ENCODE assay signal across 14 mouse cellular contexts in genomic region chr1:170498645-170499044, GRCm38 (mm10).
"Had no signal": no experiment of that assay in that cellular context is flagged by ENCODE, and none has a peak within 500 bp of the region (broad histone marks: within the 10 kb centered on the region; RNA-seq: fewer than 3 reads in every experiment).

No protein-coding gene starts in this region.

- ATAC-seq: liver, embryonic 12.5 days had no signal

- H3K27ac ChIP-seq: left cerebral cortex, adult 2 months; limb, embryonic 10.5 days; liver, embryonic 12.5 days; neural tube, embryonic 12.5 days had no signal

- H3K9me3 ChIP-seq: limb, embryonic 10.5 days; liver, embryonic 12.5 days; neural tube, embryonic 12.5 days had no signal

- H3K9ac ChIP-seq: liver, embryonic 12.5 days; lung, embryonic 14.5 days; neural tube, embryonic 12.5 days had no signal

- H3K36me3 ChIP-seq: limb, embryonic 10.5 days; liver, embryonic 12.5 days; neural tube, embryonic 12.5 days had no signal

- H3K4me3 ChIP-seq: left cerebral cortex, adult 2 months; limb, embryonic 10.5 days; liver, embryonic 12.5 days; neural tube, embryonic 12.5 days had no signal

- H3K27me3 ChIP-seq: neural tube, embryonic 12.5 days had no signal

- DNase-seq: kidney, postnatal 25 days; lung, embryonic 14.5 days; lung, postnatal 10 days; lung, postnatal 4 days; midbrain, embryonic 14.5 days; retina, postnatal 1 day; right cerebral cortex, postnatal 4 days; spleen, adult 18-20 months; thymus, adult 2 months; thymus, postnatal 25 days had no signal

- H3K4me2 ChIP-seq: liver, embryonic 12.5 days; lung, embryonic 14.5 days; neural tube, embryonic 12.5 days had no signal
